In genomic region chr19:6993011-6993770, GRCm38 (mm10) we compare ENCODE assay signal across 8 mouse cellular contexts. TPM values are rescaled to one million over a fixed set of nuclear protein-coding genes. Genes with fewer than 3 reads are reported as not detected.
DNase-seq lines count a peak whose midpoint lies in the region; ATAC-seq lines count a peak whose summit lies in the region.

No protein-coding gene starts in this region.

- no peak for DNase-seq in heart, adult 9 months (ENCODE audit: low spot score in 2 of 2)
- no peak for DNase-seq in hindbrain, embryonic 10.5 days (ENCODE audit: low spot score)
- no peak for DNase-seq in right cerebral cortex, postnatal 25 days
- no peak for DNase-seq in frontal cortex, postnatal 25 days (ENCODE audit: low spot score in 2 of 2)
- DNase-seq in right cerebral cortex, postnatal 4 days: no peak

- peaks cover 9% of the 10 kb centered on the region; the same call in 1 of the 2 replicates for H3K36me3 ChIP-seq in heart, embryonic 14.5 days (ENCODE audit: control insufficient read depth, insufficient read depth, low read length)
- H3K36me3 ChIP-seq in hindbrain, embryonic 10.5 days: peaks cover 9% of the 10 kb centered on the region
- H3K36me3 ChIP-seq in midbrain, embryonic 12.5 days: peaks cover 4% of the 10 kb centered on the region; the same call in 1 of the 2 replicates

- H3K27ac ChIP-seq in heart, embryonic 14.5 days (replicated peaks in 1 of 2; ENCODE audit: control insufficient read depth in 1 of 2, insufficient read depth in 1 of 2, low read depth in 2 of 2, low read length in 2 of 2): peak overlapping the region; percentile 79 to 81
- H3K27ac ChIP-seq in brown adipose tissue, adult 24 weeks (replicated peaks; ENCODE audit: low read depth, low read length): no peak overlapping the region
- peak overlapping the region; percentile 89 for H3K27ac ChIP-seq in hindbrain, embryonic 10.5 days
- peak overlapping the region; percentile 54; the same call in 1 of the 2 replicates for H3K27ac ChIP-seq in midbrain, embryonic 12.5 days (replicated peaks)

- H3K9me3 ChIP-seq in heart, embryonic 14.5 days (ENCODE audit: control insufficient read depth, low read length): no peaks in the 10 kb centered on the region
- no peaks in the 10 kb centered on the region for H3K9me3 ChIP-seq in hindbrain, embryonic 10.5 days
- H3K9me3 ChIP-seq in midbrain, embryonic 12.5 days: no peaks in the 10 kb centered on the region

- H3K4me3 ChIP-seq in heart, embryonic 14.5 days (ENCODE audit: control insufficient read depth in 1 of 2, insufficient read depth in 1 of 2, low read depth in 1 of 2, low read length in 2 of 2): peak overlapping the region; percentile 52 to 61
- peak overlapping the region; percentile 50 for H3K4me3 ChIP-seq in brown adipose tissue, adult 24 weeks (ENCODE audit: insufficient read depth, low read depth, low read length)
- peak overlapping the region; percentile 69 for H3K4me3 ChIP-seq in hindbrain, embryonic 10.5 days
- H3K4me3 ChIP-seq in midbrain, embryonic 12.5 days: peak overlapping the region; percentile 58

- no peaks in the 10 kb centered on the region for H3K27me3 ChIP-seq in heart, embryonic 14.5 days (ENCODE audit: control insufficient read depth, insufficient read depth, low read length)
- no peaks in the 10 kb centered on the region for H3K27me3 ChIP-seq in hindbrain, embryonic 10.5 days (ENCODE audit: insufficient read depth, poor library complexity, severe bottlenecking)
- no peaks in the 10 kb centered on the region for H3K27me3 ChIP-seq in midbrain, embryonic 12.5 days

- H3K4me2 ChIP-seq in heart, embryonic 14.5 days (ENCODE audit: low read length): peak overlapping the region; percentile 78
- peak overlapping the region; percentile 93 for H3K4me2 ChIP-seq in midbrain, embryonic 12.5 days (replicated peaks)

- peak overlapping the region; percentile 75 for H3K9ac ChIP-seq in heart, embryonic 14.5 days (ENCODE audit: low read length)
- peak overlapping the region; percentile 68 for H3K9ac ChIP-seq in midbrain, embryonic 12.5 days (replicated peaks)

- no peak for ATAC-seq in heart, embryonic 14.5 days (ENCODE audit: insufficient number of reproducible peaks, insufficient read depth, low FRiP score, low read depth)
- ATAC-seq in midbrain, embryonic 12.5 days (ENCODE audit: low FRiP score, low read depth): no peak

- peaks cover 20 to 38% of the 10 kb centered on the region in 2 experiments for H3K4me1 ChIP-seq in heart, embryonic 14.5 days (ENCODE audit: control insufficient read depth in 2 of 2, insufficient read depth in 2 of 2, low read length in 2 of 2)
- H3K4me1 ChIP-seq in brown adipose tissue, adult 24 weeks (ENCODE audit: control insufficient read depth, insufficient read depth, insufficient read length, low read length): peaks cover 14% of the 10 kb centered on the region
- peaks cover 64% of the 10 kb centered on the region for H3K4me1 ChIP-seq in hindbrain, embryonic 10.5 days (replicated peaks)
- peaks cover 39% of the 10 kb centered on the region for H3K4me1 ChIP-seq in midbrain, embryonic 12.5 days

- WGBS in heart, embryonic 14.5 days: 61% methylated on average over 14 of the region's 14 CpGs
- WGBS in hindbrain, embryonic 10.5 days: 61% methylated on average over 14 of the region's 14 CpGs
- 59% methylated on average over 14 of the region's 14 CpGs for WGBS in midbrain, embryonic 12.5 days

RNA-seq across cellular contexts. Expression of gene Dnajc4, which starts 0.8 kb away (rescaled TPM):
- 40.0 and 42.9 TPM in 2 replicates for polyA plus RNA-seq in heart, embryonic 14.5 days (2014; fragmentation: Nextera tagmentation; extraction: Ambion mirVana)
- polyA plus RNA-seq in brown adipose tissue, adult 24 weeks (2012; ENCODE audit: insufficient read depth, insufficient read length, missing spikeins): 70.0 and 78.9 TPM in 2 replicates
- 18.7 and 23.3 TPM in 2 replicates for polyA plus RNA-seq in hindbrain, embryonic 10.5 days (2016; fragmentation: Nextera tagmentation; extraction: Ambion mirVana)
- 21.2 and 23.2 TPM in 2 replicates for polyA plus RNA-seq in midbrain, embryonic 12.5 days (2016; fragmentation: Nextera tagmentation; extraction: Ambion mirVana)

RNA-seq across cellular contexts. Expression of gene Nudt22, which starts 2.7 kb away (rescaled TPM):
- 29.7 and 31.8 TPM in 2 replicates for polyA plus RNA-seq in heart, embryonic 14.5 days (2014; fragmentation: Nextera tagmentation; extraction: Ambion mirVana)
- polyA plus RNA-seq in brown adipose tissue, adult 24 weeks (2012; ENCODE audit: insufficient read depth, insufficient read length, missing spikeins): 10.9 and 11.7 TPM in 2 replicates
- polyA plus RNA-seq in hindbrain, embryonic 10.5 days (2016; fragmentation: Nextera tagmentation; extraction: Ambion mirVana): 20.6 and 23.2 TPM in 2 replicates
- polyA plus RNA-seq in midbrain, embryonic 12.5 days (2016; fragmentation: Nextera tagmentation; extraction: Ambion mirVana): 18.7 and 19.0 TPM in 2 replicates

RNA-seq across cellular contexts. Expression of gene Trpt1, which starts 2.7 kb away (rescaled TPM):
- polyA plus RNA-seq in heart, embryonic 14.5 days (2014; fragmentation: Nextera tagmentation; extraction: Ambion mirVana): 20.0 and 22.0 TPM in 2 replicates
- 15.0 and 19.3 TPM in 2 replicates for polyA plus RNA-seq in brown adipose tissue, adult 24 weeks (2012; ENCODE audit: insufficient read depth, insufficient read length, missing spikeins)
- 9.9 and 13.5 TPM in 2 replicates for polyA plus RNA-seq in hindbrain, embryonic 10.5 days (2016; fragmentation: Nextera tagmentation; extraction: Ambion mirVana)
- 12.4 and 12.6 TPM in 2 replicates for polyA plus RNA-seq in midbrain, embryonic 12.5 days (2016; fragmentation: Nextera tagmentation; extraction: Ambion mirVana)

RNA-seq across cellular contexts. Expression of gene Vegfb, which starts 5.7 kb away (rescaled TPM):
- 141 and 153 TPM in 2 replicates for polyA plus RNA-seq in heart, embryonic 14.5 days (2014; fragmentation: Nextera tagmentation; extraction: Ambion mirVana)
- 255 and 283 TPM in 2 replicates for polyA plus RNA-seq in brown adipose tissue, adult 24 weeks (2012; ENCODE audit: insufficient read depth, insufficient read length, missing spikeins)
- 35.6 and 36.2 TPM in 2 replicates for polyA plus RNA-seq in hindbrain, embryonic 10.5 days (2016; fragmentation: Nextera tagmentation; extraction: Ambion mirVana)
- polyA plus RNA-seq in midbrain, embryonic 12.5 days (2016; fragmentation: Nextera tagmentation; extraction: Ambion mirVana): 34.3 and 35.0 TPM in 2 replicates

RNA-seq across cellular contexts. Expression of gene Fkbp2, which starts 12.9 kb away (rescaled TPM):
- polyA plus RNA-seq in heart, embryonic 14.5 days (2014; fragmentation: Nextera tagmentation; extraction: Ambion mirVana): 64.2 and 65.1 TPM in 2 replicates
- 126 and 133 TPM in 2 replicates for polyA plus RNA-seq in brown adipose tissue, adult 24 weeks (2012; ENCODE audit: insufficient read depth, insufficient read length, missing spikeins)
- 119 and 121 TPM in 2 replicates for polyA plus RNA-seq in hindbrain, embryonic 10.5 days (2016; fragmentation: Nextera tagmentation; extraction: Ambion mirVana)
- 80.3 and 83.9 TPM in 2 replicates for polyA plus RNA-seq in midbrain, embryonic 12.5 days (2016; fragmentation: Nextera tagmentation; extraction: Ambion mirVana)
